Mouse (Mus musculus): ENCODE measurements at regions not wholly inside any gene's neighbourhood (a gene's known extent, or its start where the extent isn't known, plus 50 kb on each side); places are given as distances from the start of the nearest gene placed in this dataset.
"Not testable (repeated sequence)": the region's sequence is repeated elsewhere in the genome, so short reads cannot be mapped to it uniquely, and the experiment has no call there.

GRCm38 (mm10) chr12:27909417-27910100 lies 567.2 kb upstream of the Sox11 start:
- Histone ChIP-seq H3K4me1 (replicated peaks) (no peaks in the 10 kb centered on the region), H3K27ac (no peak overlapping the region), H3K27me3 (no peaks in the 10 kb centered on the region), H3K36me3 (no peaks in the 10 kb centered on the region), H3K4me2 (no peak overlapping the region), H3K9ac (replicated peaks) (no peak overlapping the region), H3K4me3 (replicated peaks) (no peak overlapping the region), H3K9me3 (no peaks in the 10 kb centered on the region)
- ATAC-seq (ENCODE audit: insufficient number of reproducible peaks, insufficient read depth, low FRiP score, low TSS enrichment, low read depth) = no peak
- WGBS = 92% methylated on average over 5 of the region's 5 CpGs

DNA sequence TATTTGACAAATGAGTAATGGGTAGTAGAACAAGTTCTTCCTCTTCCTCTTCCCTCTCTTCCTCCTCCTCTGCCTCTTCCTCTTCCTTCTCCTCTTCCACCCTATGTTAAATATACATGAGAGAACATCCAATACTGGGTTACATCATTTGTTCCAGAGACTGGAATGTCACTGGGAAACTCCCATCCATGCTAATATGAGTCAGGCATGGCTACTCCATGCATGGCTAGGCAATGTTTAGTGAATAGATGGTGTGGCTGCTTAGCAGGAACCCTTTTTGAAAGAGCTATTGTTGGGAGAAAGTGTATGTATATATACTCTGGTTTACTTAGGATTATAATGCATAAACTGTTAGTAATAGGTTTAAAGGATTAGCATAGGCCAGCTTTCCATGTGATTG lies 554.3 kb upstream of the Sox11 start:
- H3K27ac ChIP-seq; H3K4me2 ChIP-seq; H3K4me3 ChIP-seq (replicated peaks); H3K9ac ChIP-seq (replicated peaks); H3K4me1 ChIP-seq (replicated peaks); ATAC-seq (ENCODE audit: insufficient number of reproducible peaks, insufficient read depth, low FRiP score, low TSS enrichment, low read depth); H3K36me3 ChIP-seq; H3K27me3 ChIP-seq; H3K9me3 ChIP-seq: not testable (repeated sequence)

GRCm38 (mm10) chr12:27881720-27882119 lies 539.3 kb upstream of the Sox11 start:
- no peaks in the 10 kb centered on the region for H3K9me3 ChIP-seq
- 18% methylated on average over 4 of the region's 4 CpGs for WGBS
- no peak overlapping the region for H3K27ac ChIP-seq
- H3K9ac ChIP-seq (replicated peaks) = no peak overlapping the region
- no peak overlapping the region for H3K4me3 ChIP-seq (replicated peaks)
- 0 out of 2 replicates have a peak, but pooled peaks have one; percentile 47 for ATAC-seq (ENCODE audit: insufficient number of reproducible peaks, insufficient read depth, low FRiP score, low TSS enrichment, low read depth)
- H3K4me1 ChIP-seq (replicated peaks) = no peaks in the 10 kb centered on the region
- H3K36me3 ChIP-seq = no peaks in the 10 kb centered on the region
- H3K4me2 ChIP-seq = no peak overlapping the region
- no peaks in the 10 kb centered on the region for H3K27me3 ChIP-seq

DNA sequence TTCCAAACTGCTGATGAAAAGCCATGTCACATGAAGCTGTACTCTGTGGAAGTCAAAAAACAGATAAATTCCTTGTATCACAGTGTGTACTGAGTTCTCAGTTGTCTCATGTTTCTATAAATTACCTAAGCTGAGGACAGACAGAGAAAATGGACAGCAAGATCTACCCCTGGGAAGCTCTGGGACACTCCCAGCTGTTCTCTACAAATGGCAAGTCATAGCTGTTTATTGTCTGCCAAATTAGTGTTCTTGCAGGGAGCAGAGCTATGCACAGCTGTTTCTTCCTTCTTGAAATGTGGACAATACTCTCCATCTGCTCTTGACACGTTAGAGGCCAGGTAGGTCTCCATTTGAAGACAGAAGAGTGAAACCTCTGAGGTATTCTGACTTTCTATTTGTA lies 524.0 kb upstream of the Sox11 start:
- Histone ChIP-seq H3K9ac (replicated peaks) (no peak overlapping the region), H3K27ac (no peak overlapping the region), H3K9me3 (no peaks in the 10 kb centered on the region), H3K27me3 (no peaks in the 10 kb centered on the region), H3K4me2 (no peak overlapping the region), H3K4me3 (replicated peaks) (no peak overlapping the region), H3K4me1 (replicated peaks) (no peaks in the 10 kb centered on the region), H3K36me3 (no peaks in the 10 kb centered on the region)
- WGBS = 58% methylated on average over 1 of the region's 1 CpGs
- ATAC-seq (ENCODE audit: insufficient number of reproducible peaks, insufficient read depth, low FRiP score, low TSS enrichment, low read depth) = no peak

DNA sequence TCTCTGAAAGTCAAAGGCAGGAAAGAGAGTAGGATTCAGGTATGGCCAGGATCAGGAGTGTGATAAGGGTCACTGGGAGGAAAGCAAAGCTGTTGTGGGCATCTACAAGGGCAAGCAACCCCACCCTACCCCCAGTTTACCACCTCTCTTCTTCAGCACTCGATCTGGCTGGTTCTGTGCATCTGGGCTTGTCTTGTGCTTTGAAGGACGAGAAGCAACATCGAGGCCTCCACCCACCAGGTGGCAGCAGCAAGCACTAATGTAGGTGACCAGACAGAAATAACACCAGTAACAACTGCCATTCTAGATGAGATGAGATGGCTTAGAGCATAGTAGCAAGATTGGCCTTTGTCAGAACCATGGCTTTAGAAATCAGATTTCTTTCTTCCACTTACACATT lies 507.2 kb upstream of the Sox11 start:
- Histone ChIP-seq H3K27me3 (no peaks in the 10 kb centered on the region), H3K4me2 (no peak overlapping the region), H3K9ac (replicated peaks) (no peak overlapping the region), H3K9me3 (no peaks in the 10 kb centered on the region), H3K4me1 (replicated peaks) (no peaks in the 10 kb centered on the region), H3K4me3 (replicated peaks) (no peak overlapping the region), H3K36me3 (no peaks in the 10 kb centered on the region), H3K27ac (no peak overlapping the region)
- 89% methylated on average over 3 of the region's 3 CpGs for WGBS
- no peak for ATAC-seq (ENCODE audit: insufficient number of reproducible peaks, insufficient read depth, low FRiP score, low TSS enrichment, low read depth)

- Histone ChIP-seq H3K27me3 (no peaks in the 10 kb centered on the region), H3K36me3 (no peaks in the 10 kb centered on the region), H3K4me3 (replicated peaks) (no peak overlapping the region), H3K4me2 (no peak overlapping the region), H3K9me3 (no peaks in the 10 kb centered on the region), H3K27ac (no peak overlapping the region), H3K9ac (replicated peaks) (no peak overlapping the region), H3K4me1 (replicated peaks) (no peaks in the 10 kb centered on the region)
- no peak for ATAC-seq (ENCODE audit: insufficient number of reproducible peaks, insufficient read depth, low FRiP score, low TSS enrichment, low read depth)
- WGBS = 86% methylated on average over 3 of the region's 3 CpGs
Observed at GRCm38 (mm10) chr12:27849099-27849498, 506.7 kb upstream of the Sox11 start.

GRCm38 (mm10) chr12:27848141-27848540 lies 505.8 kb upstream of the Sox11 start:
- 65% methylated on average over 5 of the region's 5 CpGs for WGBS
- Histone ChIP-seq H3K27me3 (no peaks in the 10 kb centered on the region), H3K4me3 (replicated peaks) (no peak overlapping the region), H3K9ac (replicated peaks) (no peak overlapping the region), H3K27ac (no peak overlapping the region), H3K9me3 (no peaks in the 10 kb centered on the region), H3K4me2 (no peak overlapping the region), H3K4me1 (replicated peaks) (no peaks in the 10 kb centered on the region), H3K36me3 (no peaks in the 10 kb centered on the region)
- ATAC-seq (ENCODE audit: insufficient number of reproducible peaks, insufficient read depth, low FRiP score, low TSS enrichment, low read depth) = no peak

DNA sequence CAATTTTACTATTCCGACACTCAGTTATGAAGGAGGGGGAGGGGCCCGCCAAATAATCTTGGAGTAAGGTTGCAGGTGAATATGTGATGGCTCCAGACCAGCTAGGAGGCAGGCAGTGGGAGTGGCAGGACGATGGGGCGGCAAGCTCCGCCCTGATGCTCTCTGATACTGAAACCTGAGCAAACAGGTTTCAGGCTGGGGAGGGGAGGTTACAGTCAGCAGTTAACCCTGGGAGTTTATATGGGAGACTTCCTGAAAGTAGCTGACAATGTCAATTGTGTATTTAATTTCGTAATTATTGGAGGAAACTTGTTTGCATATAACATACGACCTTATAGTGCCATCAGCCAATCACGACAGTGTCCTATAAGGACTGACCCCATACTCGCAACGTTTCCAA lies 505.0 kb upstream of the Sox11 start:
- Histone ChIP-seq H3K4me3 (replicated peaks) (no peak overlapping the region), H3K9me3 (no peaks in the 10 kb centered on the region), H3K27ac (no peak overlapping the region), H3K4me1 (replicated peaks) (no peaks in the 10 kb centered on the region), H3K27me3 (no peaks in the 10 kb centered on the region), H3K9ac (replicated peaks) (no peak overlapping the region), H3K36me3 (no peaks in the 10 kb centered on the region), H3K4me2 (no peak overlapping the region)
- 63% methylated on average over 10 of the region's 10 CpGs for WGBS
- ATAC-seq (ENCODE audit: insufficient number of reproducible peaks, insufficient read depth, low FRiP score, low TSS enrichment, low read depth) = no peak

DNA sequence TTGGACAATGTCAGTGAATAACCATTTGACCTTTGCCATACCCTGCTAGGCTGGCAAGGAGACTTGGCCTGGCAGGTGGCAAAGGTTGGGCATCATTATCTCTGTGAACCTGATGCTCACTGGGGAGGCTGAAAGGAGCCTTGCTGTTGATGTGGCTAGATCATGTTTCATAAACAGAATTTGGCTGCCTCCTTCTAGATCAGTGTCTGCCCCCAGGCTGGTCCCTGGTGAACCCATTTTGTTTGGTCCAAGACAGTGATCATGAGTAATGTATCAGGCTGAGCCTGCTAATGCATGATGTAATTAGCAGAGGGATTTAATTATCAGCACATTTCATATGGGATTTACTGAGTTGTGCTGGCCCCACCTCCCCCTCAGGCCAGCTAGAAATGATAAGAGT lies 502.6 kb upstream of the Sox11 start:
- Histone ChIP-seq H3K9me3 (no peaks in the 10 kb centered on the region), H3K27me3 (no peaks in the 10 kb centered on the region), H3K4me1 (replicated peaks) (no peaks in the 10 kb centered on the region), H3K4me2 (no peak overlapping the region), H3K4me3 (replicated peaks) (no peak overlapping the region), H3K36me3 (no peaks in the 10 kb centered on the region), H3K9ac (replicated peaks) (no peak overlapping the region), H3K27ac (no peak overlapping the region)
- no peak for ATAC-seq (ENCODE audit: insufficient number of reproducible peaks, insufficient read depth, low FRiP score, low TSS enrichment, low read depth)

DNA sequence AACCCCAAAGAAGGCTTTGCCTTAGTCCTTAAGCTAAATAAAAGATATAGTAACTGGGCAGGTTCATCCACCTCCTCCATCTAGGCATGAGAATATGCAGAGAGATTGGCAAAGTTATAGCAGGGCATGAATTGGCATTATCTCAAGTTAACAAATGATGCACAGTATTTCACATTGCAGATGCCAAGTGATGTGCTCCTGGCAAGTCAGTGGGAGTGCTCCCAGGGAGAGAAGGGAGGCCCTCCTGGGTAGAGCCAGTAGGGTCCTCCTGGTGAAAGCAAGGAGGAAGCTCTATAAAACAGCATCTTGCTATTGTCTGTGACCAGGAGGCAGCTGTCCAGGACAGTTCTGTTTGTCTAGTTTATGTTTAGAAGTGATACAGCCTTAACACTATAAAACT lies 496.6 kb upstream of the Sox11 start:
- H3K4me3 ChIP-seq (replicated peaks) = no peak overlapping the region
- no peak overlapping the region for H3K4me2 ChIP-seq
- no peaks in the 10 kb centered on the region for H3K36me3 ChIP-seq
- no peaks in the 10 kb centered on the region for H3K4me1 ChIP-seq (replicated peaks)
- no peak overlapping the region for H3K27ac ChIP-seq
- no peaks in the 10 kb centered on the region for H3K9me3 ChIP-seq
- no peak overlapping the region for H3K9ac ChIP-seq (replicated peaks)
- no peaks in the 10 kb centered on the region for H3K27me3 ChIP-seq
- no peak for ATAC-seq (ENCODE audit: insufficient number of reproducible peaks, insufficient read depth, low FRiP score, low TSS enrichment, low read depth)

- 86% methylated on average over 6 of the region's 6 CpGs for WGBS
- ATAC-seq (ENCODE audit: insufficient number of reproducible peaks, insufficient read depth, low FRiP score, low TSS enrichment, low read depth) = no peak
- H3K4me1 ChIP-seq (replicated peaks) = no peaks in the 10 kb centered on the region
Observed at GRCm38 (mm10) chr12:27838384-27838783, 496.0 kb upstream of the Sox11 start.

GRCm38 (mm10) chr12:27826208-27826607 lies 483.8 kb upstream of the Sox11 start:
- no peaks in the 10 kb centered on the region for H3K9me3 ChIP-seq
- H3K9ac ChIP-seq (replicated peaks) = no peak overlapping the region
- H3K36me3 ChIP-seq = no peaks in the 10 kb centered on the region
- no peak for ATAC-seq (ENCODE audit: insufficient number of reproducible peaks, insufficient read depth, low FRiP score, low TSS enrichment, low read depth)
- no peak overlapping the region for H3K27ac ChIP-seq
- H3K4me1 ChIP-seq (replicated peaks) = no peaks in the 10 kb centered on the region
- no peaks in the 10 kb centered on the region for H3K27me3 ChIP-seq
- H3K4me3 ChIP-seq (replicated peaks) = no peak overlapping the region
- H3K4me2 ChIP-seq = no peak overlapping the region
- 77% methylated on average over 5 of the region's 5 CpGs for WGBS

More at GRCm38 (mm10) chr12:27838384-27838783, 496.0 kb upstream of the Sox11 start:
- Histone ChIP-seq H3K36me3 (no peaks in the 10 kb centered on the region), H3K27ac (no peak overlapping the region), H3K9me3 (no peaks in the 10 kb centered on the region), H3K27me3 (no peaks in the 10 kb centered on the region), H3K9ac (replicated peaks) (no peak overlapping the region), H3K4me3 (replicated peaks) (no peak overlapping the region), H3K4me2 (no peak overlapping the region)
